Mouse (Mus musculus) right cerebral cortex, postnatal 10 days (tissue): ENCODE measurements at regions not wholly inside any gene's neighbourhood (a gene's known extent, or its start where the extent isn't known, plus 50 kb on each side); places are given as distances from the start of the nearest gene placed in this dataset.
A peak's percentile ranks its signal among the peaks of the same experiment; 100 is the strongest.

Experiments
- DNase-seq, 2 experiments: peaks; one replicate each; pipeline ENCODE4 v3.0.0; 2021; ENCODE audit warnings: low spot score in 2 of 2

DNA sequence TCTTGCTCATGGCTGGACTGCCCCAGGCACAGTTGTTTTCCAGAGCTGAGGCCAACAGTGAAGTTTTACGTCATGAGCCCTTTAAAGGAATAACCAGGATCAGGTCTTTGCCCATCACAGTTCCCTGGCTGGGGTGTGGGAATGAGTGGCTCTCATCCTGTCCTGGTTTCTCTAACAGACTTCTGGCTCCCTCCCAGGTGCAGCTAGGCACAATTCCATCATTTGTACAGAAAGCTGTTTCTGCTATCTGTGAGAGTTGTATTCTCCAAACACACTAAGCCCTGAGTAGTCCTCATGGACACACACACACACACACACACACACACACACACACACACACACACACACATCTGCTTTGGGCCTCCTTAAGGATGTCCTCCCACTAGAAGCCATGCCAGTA is 127.1 kb upstream of the Impad1 start:
- peak; percentile 36 to 39 for DNase-seq

DNA sequence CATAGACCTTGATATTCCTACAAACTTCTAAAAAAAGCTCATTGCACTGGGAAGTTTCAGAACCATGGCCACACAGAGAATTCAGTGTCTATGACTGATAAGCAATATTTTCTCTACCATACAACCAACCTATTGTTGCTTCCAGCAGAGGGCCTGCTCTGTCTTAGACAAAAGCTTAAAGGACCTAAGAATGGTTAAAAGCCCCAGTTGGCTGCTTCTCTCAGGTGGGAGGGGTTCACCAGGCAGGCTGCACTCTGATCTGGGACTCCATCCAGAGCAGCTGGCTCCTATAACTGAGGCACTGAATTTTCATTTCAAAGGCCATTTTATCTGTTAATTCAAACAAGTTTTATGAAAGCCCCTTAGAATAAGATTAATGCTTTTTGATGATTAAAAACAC is 82.1 kb upstream of the Impad1 start:
- DNase-seq: peak; percentile 46 to 53

DNA sequence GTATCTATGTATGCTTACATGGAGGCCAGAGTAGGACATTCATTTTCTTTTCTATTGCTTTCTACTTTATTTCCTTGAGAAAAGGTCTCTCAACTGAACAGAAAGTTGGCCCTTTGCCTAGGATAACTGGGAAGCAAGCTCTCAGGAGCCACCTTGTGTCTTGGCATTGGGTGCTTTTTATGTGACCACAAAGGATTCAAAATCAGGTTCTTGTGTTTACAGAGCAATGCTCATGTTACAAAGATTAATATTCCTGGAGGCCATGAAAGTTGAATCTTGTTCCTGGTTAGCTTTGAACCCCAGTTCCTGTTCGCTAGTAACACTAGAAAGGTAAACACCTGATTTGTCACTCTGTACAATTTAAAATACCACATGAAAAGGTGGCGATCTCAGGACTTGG is 65.2 kb upstream of the Impad1 start:
- no peak for DNase-seq
